Mouse (Mus musculus): ENCODE measurements at regions not wholly inside any gene's neighbourhood (a gene's known extent, or its start where the extent isn't known, plus 50 kb on each side); places are given as distances from the start of the nearest gene placed in this dataset.
A peak's percentile ranks its signal among the peaks of the same experiment; 100 is the strongest.
"Not testable (repeated sequence)": the region's sequence is repeated elsewhere in the genome, so short reads cannot be mapped to it uniquely, and the experiment has no call there.

- no peak for DNase-seq
These were observed 78.9 kb downstream of the Smgc start for GRCm38 (mm10) chr15:91916946-91917345.

- DNase-seq, result no peak
These were observed 79.8 kb downstream of the Smgc start for GRCm38 (mm10) chr15:91917877-91918276.

GRCm38 (mm10) chr15:91924542-91924941, 86.5 kb downstream of the Smgc start:
- DNase-seq, result no peak

GRCm38 (mm10) chr15:91927492-91927891, 89.4 kb downstream of the Smgc start:
- DNase-seq, result peak; percentile 10

- no peak for DNase-seq
These were observed 90.4 kb downstream of the Smgc start for GRCm38 (mm10) chr15:91928511-91928910.

GRCm38 (mm10) chr15:91957273-91957672, 93.7 kb upstream of the Cntn1 start:
- no peak for DNase-seq

- DNase-seq, result no peak
These were observed 85.8 kb upstream of the Cntn1 start for GRCm38 (mm10) chr15:91965172-91965571.

GRCm38 (mm10) chr15:91969378-91969777, 81.6 kb upstream of the Cntn1 start:
- DNase-seq, result peak; percentile 53

- no peak for DNase-seq
These were observed 79.6 kb upstream of the Cntn1 start for GRCm38 (mm10) chr15:91971411-91971810.

- DNase-seq, result no peak
These were observed 79.1 kb upstream of the Cntn1 start for GRCm38 (mm10) chr15:91971846-91972245.

- no peak for DNase-seq
These were observed 75.4 kb upstream of the Cntn1 start for GRCm38 (mm10) chr15:91975606-91976005.

- DNase-seq, result not testable (repeated sequence)
These were observed 67.8 kb upstream of the Cntn1 start for GRCm38 (mm10) chr15:91983186-91983585.

- no peak for DNase-seq
These were observed 50.9 kb upstream of the Cntn1 start for GRCm38 (mm10) chr15:92000086-92000485.

All from adrenal gland, postnatal 14 days (tissue).